Mouse (Mus musculus) CH12.LX (cell line): ENCODE measurements around the gene Ahsa1. TPM values are rescaled to one million over a fixed set of nuclear protein-coding genes. Genes with fewer than 3 reads are reported as not detected.

Source experiments
- DNase-seq: peaks from one replicate; pipeline ENCODE4 v3.0.0-alpha.2; 2013; ENCODE audit errors: extremely low read depth
- H3K27ac ChIP-seq: 2 replicates; pipeline ENCODE4 v1.5.1; 2012; ENCODE audit warnings: low read depth, mild to moderate bottlenecking, control low read depth, moderate library complexity; ENCODE audit not compliant: insufficient read depth
- H3K27me3 ChIP-seq: replicated peaks from 2 replicates; pipeline ENCODE3; 2012; ENCODE audit warnings: inconsistent platforms
- H3K36me3 ChIP-seq, 2 experiments: replicated peaks in 1 of 2; 2 replicates each; pipeline versions ENCODE3 to v1.6.1; 2012; ENCODE audit warnings: inconsistent platforms in 1 of 2, low read length in 1 of 2, mild to moderate bottlenecking in 1 of 2, mixed read lengths in 1 of 2, moderate library complexity in 1 of 2; ENCODE audit not compliant: control insufficient read depth in 1 of 2, insufficient read depth in 1 of 2
- H3K4me1 ChIP-seq, 2 experiments: 2 replicates each; pipeline ENCODE4 v1.6.1; 2012; ENCODE audit warnings: inconsistent platforms in 1 of 2, moderate library complexity in 1 of 2; ENCODE audit not compliant: insufficient read depth in 2 of 2, control insufficient read depth in 1 of 2
- H3K4me2 ChIP-seq: 2 replicates; pipeline ENCODE4 v1.6.1; 2012; ENCODE audit warnings: low read depth, mild to moderate bottlenecking, control low read depth; ENCODE audit not compliant: poor library complexity, insufficient read depth, severe bottlenecking
- H3K4me3 ChIP-seq, 3 experiments: fragments of 150-350 bp in 1 of 3; sonication (generic) in 1 of 3; replicated peaks in 1 of 3; 2 replicates each; pipeline versions ENCODE3 to v1.5.1; 2011 to 2012; ENCODE audit warnings: low read depth in 2 of 3, low read length in 2 of 3, mild to moderate bottlenecking in 2 of 3, moderate library complexity in 2 of 3, control low read depth in 1 of 3, improper control_type of control experiment in 1 of 3, inconsistent platforms in 1 of 3, mixed read lengths in 1 of 3; ENCODE audit not compliant: poor library complexity in 1 of 3
- H3K79me2 ChIP-seq: replicated peaks from 2 replicates; pipeline ENCODE4 v1.6.1; 2012; ENCODE audit warnings: mild to moderate bottlenecking, moderate library complexity; ENCODE audit not compliant: control insufficient read depth, poor library complexity, insufficient read depth, severe bottlenecking; ENCODE audit errors: extremely low read depth
- H3K9ac ChIP-seq: 2 replicates; pipeline ENCODE4 v1.6.1; 2012; ENCODE audit warnings: low read depth, mild to moderate bottlenecking, control low read depth, moderate library complexity; ENCODE audit not compliant: insufficient read depth
- H3K9me3 ChIP-seq: replicated peaks from 2 replicates; pipeline ENCODE3; 2012; ENCODE audit warnings: low read length, inconsistent platforms, mixed read lengths
- BHLHE40 ChIP-seq: IDR thresholded peaks from 2 replicates; pipeline ENCODE4 v1.6.1; 2011; ENCODE audit warnings: mild to moderate bottlenecking, low read depth, low read length, improper control_type of control experiment
- CHD1 ChIP-seq: IDR thresholded peaks from 2 replicates; pipeline ENCODE4 v1.6.1; 2012; ENCODE audit warnings: low read depth, low read length, improper control_type of control experiment, inconsistent platforms
- CHD2 ChIP-seq: IDR thresholded peaks from 2 replicates; pipeline ENCODE4 v1.6.1; 2011; ENCODE audit warnings: low read length, improper control_type of control experiment
- EP300 ChIP-seq: IDR thresholded peaks from 2 replicates; pipeline ENCODE4 v1.6.1; 2011; ENCODE audit warnings: low read length, improper control_type of control experiment
- HCFC1 ChIP-seq: IDR thresholded peaks from 2 replicates; pipeline ENCODE4 v1.6.1; 2012; ENCODE audit warnings: low read depth, mild to moderate bottlenecking, inconsistent platforms, low read length, improper control_type of control experiment
- IRF4 ChIP-seq: IDR thresholded peaks from 2 replicates; pipeline ENCODE4 v1.6.1; 2014; ENCODE audit warnings: low read depth, mild to moderate bottlenecking, inconsistent platforms, low read length, improper control_type of control experiment
- JUN ChIP-seq: IDR thresholded peaks from 2 replicates; pipeline ENCODE4 v1.6.1; 2011; ENCODE audit warnings: low read depth, mild to moderate bottlenecking, low read length, improper control_type of control experiment, moderate library complexity; ENCODE audit not compliant: insufficient read depth
- JUND ChIP-seq: conservative IDR thresholded peaks from 2 replicates; pipeline ENCODE4 v1.6.1; 2011; ENCODE audit warnings: low read depth, low read length, improper control_type of control experiment
- MAX ChIP-seq: IDR thresholded peaks from 2 replicates; pipeline ENCODE4 v1.6.1; 2011; ENCODE audit warnings: low read length, improper control_type of control experiment
- MAZ ChIP-seq: IDR thresholded peaks from 2 replicates; pipeline ENCODE4 v1.6.1; 2012; ENCODE audit warnings: low read depth, mild to moderate bottlenecking, inconsistent platforms, low read length, improper control_type of control experiment, moderate library complexity
- NELFE ChIP-seq: IDR thresholded peaks from 2 replicates; pipeline ENCODE4 v1.6.1; 2011; ENCODE audit warnings: low read depth, low read length, improper control_type of control experiment
- NRF1 ChIP-seq: IDR thresholded peaks from 2 replicates; pipeline ENCODE4 v1.6.1; 2014; ENCODE audit warnings: low read depth, mild to moderate bottlenecking, inconsistent platforms, low read length, improper control_type of control experiment, moderate library complexity
- SIN3A ChIP-seq: IDR thresholded peaks from 2 replicates; pipeline ENCODE4 v1.6.1; 2012; ENCODE audit warnings: low read length, improper control_type of control experiment, inconsistent platforms
- SMC3 ChIP-seq: IDR thresholded peaks from 2 replicates; pipeline ENCODE4 v1.6.1; 2011; ENCODE audit warnings: low read depth, low read length, improper control_type of control experiment
- TCF12 ChIP-seq: IDR thresholded peaks from 2 replicates; pipeline ENCODE4 v1.6.1; 2014; ENCODE audit warnings: low read depth, mild to moderate bottlenecking, inconsistent platforms, low read length, improper control_type of control experiment
- USF1 ChIP-seq: IDR thresholded peaks from 2 replicates; pipeline ENCODE4 v1.6.1; 2014; ENCODE audit warnings: low read depth, mild to moderate bottlenecking, inconsistent platforms, low read length, improper control_type of control experiment
- USF2 ChIP-seq: conservative IDR thresholded peaks from 2 replicates; pipeline ENCODE4 v1.6.1; 2011; ENCODE audit warnings: low read depth, low read length, improper control_type of control experiment
- ZC3H11A ChIP-seq: IDR thresholded peaks from 2 replicates; pipeline ENCODE4 v1.6.1; 2012; ENCODE audit warnings: low read depth, mild to moderate bottlenecking, inconsistent platforms, low read length, improper control_type of control experiment
- ZKSCAN1 ChIP-seq: IDR thresholded peaks from 2 replicates; pipeline ENCODE4 v1.6.1; 2012; ENCODE audit warnings: low read depth, inconsistent platforms, low read length, improper control_type of control experiment, borderline replicate concordance
- ZMIZ1 ChIP-seq: IDR thresholded peaks from 2 replicates; pipeline ENCODE4 v1.6.1; 2012; ENCODE audit warnings: low read depth, mild to moderate bottlenecking, inconsistent platforms, low read length, improper control_type of control experiment
- dilution Hi-C: fragments of 300-500 bp; cut with MboI; formaldehyde crosslinking; loops from 2 replicates; pipeline ENCODE4 v1.14.3; 2020; ENCODE audit warnings: low sequenced_read_pairs; ENCODE audit not compliant: extremely low pct_unique_long_range_greater_than_20kb, extremely low pct_ligation_motif_present
- in situ Hi-C: fragments of 300-500 bp; cut with MboI; formaldehyde crosslinking; loops from 3 replicates; pipeline ENCODE4 v1.14.3; 2019; ENCODE audit warnings: low sequenced_read_pairs, low pct_ligation_motif_present, low pct_unique_long_range_greater_than_20kb, mixed read lengths
- polyA plus RNA-seq: library from polyadenylated mRNA; unstranded; fragments of >175 nt; gene quantifications from 2 replicates; pipeline ENCODE4 v1.2.1, GENCODE M21; 2012; ENCODE audit warnings: low read depth; ENCODE audit not compliant: insufficient read length
- total RNA-seq, 2 experiments: library from RNA; depleted of rRNA; stranded (reverse); fragments of 300-350 nt in 1 of 2; fragments of >200 nt in 1 of 2; gene quantifications; 2 replicates each; pipeline ENCODE4 v1.2.3; 2012 to 2014

Gene Ahsa1
- total and polyA plus RNA-seq, 3 experiments = 288 to 456 (median 392) TPM

DNA sequence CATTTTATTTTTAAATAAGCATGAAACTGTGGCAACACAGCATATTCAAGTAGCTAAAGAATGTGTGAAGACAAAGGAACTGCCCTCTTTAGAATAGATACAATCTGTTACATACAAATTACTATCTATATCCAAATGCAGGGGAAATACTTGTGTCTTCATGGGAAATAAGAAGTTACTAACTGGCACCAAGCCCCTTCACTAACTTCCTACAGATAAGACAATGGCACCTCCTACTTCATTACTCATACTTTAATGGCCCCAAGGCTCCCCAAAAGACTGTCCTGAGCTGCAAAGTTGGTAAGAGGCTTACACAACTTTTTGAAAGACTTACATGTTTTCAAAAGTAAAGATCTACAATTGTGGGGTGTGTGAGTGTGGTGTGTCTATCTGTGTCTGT lies 48.7 kb upstream of the Ahsa1 start:
- no peak for DNase-seq
- Histone ChIP-seq H3K27ac (no peak overlapping the region), H3K9ac (no peak overlapping the region), H3K36me3 (peaks cover 0 to 6% of the 10 kb centered on the region in 2 experiments), H3K79me2 (no peaks in the 10 kb centered on the region), H3K4me1 (peaks cover 0 to 6% of the 10 kb centered on the region in 2 experiments; a peak in 1 of 4 replicates), H3K4me3 (no peak overlapping the region), H3K4me2 (no peak overlapping the region), H3K9me3 (no peaks in the 10 kb centered on the region), H3K27me3 (no peaks in the 10 kb centered on the region)
- in situ Hi-C loops = no loop called here
- TF ChIP-seq SMC3 = no peak
- no peak for TF ChIP-seq NELFE
- no peak for TF ChIP-seq MAZ
- TF ChIP-seq SIN3A = no peak
- no peak for TF ChIP-seq NRF1
- TF ChIP-seq IRF4 = no peak
- TF ChIP-seq JUN = no peak
- no peak for TF ChIP-seq EP300
- TF ChIP-seq CHD1 = no peak
- no peak for TF ChIP-seq MAX
- no peak for TF ChIP-seq BHLHE40
- TF ChIP-seq JUND = no peak
- dilution Hi-C loops = no loop called here

DNA sequence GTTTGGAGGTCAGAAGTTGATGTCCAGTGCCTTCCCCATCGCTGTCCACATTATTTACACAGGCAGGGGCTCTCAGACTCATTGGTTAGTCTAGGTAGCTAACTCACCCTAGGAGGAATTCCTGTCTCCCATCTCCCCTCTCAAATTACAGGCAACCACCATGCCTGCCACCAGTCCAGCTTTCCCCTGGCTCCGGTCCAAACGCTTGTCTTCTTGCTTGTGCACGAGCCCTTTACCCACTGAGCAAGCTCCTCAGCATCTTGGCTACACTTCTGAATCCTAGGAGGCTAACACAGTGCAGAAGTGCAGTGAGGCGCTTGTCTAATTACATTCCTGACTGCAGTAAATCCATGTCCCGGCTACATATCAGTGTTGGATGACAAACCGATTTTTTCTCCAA lies 46.9 kb upstream of the Ahsa1 start:
- no peak overlapping the region for H3K4me2 ChIP-seq
- peaks cover 0 to 6% of the 10 kb centered on the region in 2 experiments; a peak in 1 of 4 replicates for H3K4me1 ChIP-seq
- TF ChIP-seq IRF4 = no peak
- TF ChIP-seq ZKSCAN1 = no peak
- no peak for TF ChIP-seq JUND
- no peak for TF ChIP-seq ZMIZ1
- no peak for TF ChIP-seq HCFC1
- TF ChIP-seq USF1 = no peak
- no peak for TF ChIP-seq USF2
- TF ChIP-seq CHD2 = no peak
- no peak for TF ChIP-seq NELFE
- no peak for TF ChIP-seq MAX
- TF ChIP-seq ZC3H11A = no peak
- TF ChIP-seq NRF1 = no peak
- no peak for TF ChIP-seq SIN3A
- no peak for TF ChIP-seq CHD1
- TF ChIP-seq TCF12 = no peak
- H3K36me3 ChIP-seq = peaks cover 0 to 12% of the 10 kb centered on the region in 2 experiments
- H3K9me3 ChIP-seq = no peaks in the 10 kb centered on the region
- in situ Hi-C loops = no loop called here
- H3K4me3 ChIP-seq = no peak overlapping the region
- DNase-seq = no peak
- dilution Hi-C loops = no loop called here
- H3K27ac ChIP-seq = no peak overlapping the region
- no peaks in the 10 kb centered on the region for H3K79me2 ChIP-seq
- no peak overlapping the region for H3K9ac ChIP-seq
- H3K27me3 ChIP-seq = no peaks in the 10 kb centered on the region
